Mouse (Mus musculus) liver, embryonic 14.5 days (tissue): ENCODE measurements at regions not wholly inside any gene's neighbourhood (a gene's known extent, or its start where the extent isn't known, plus 50 kb on each side); places are given as distances from the start of the nearest gene placed in this dataset.

Source experiments
- CTCF ChIP-seq: IDR thresholded peaks from 2 replicates; pipeline ENCODE4 v1.5.1; 2016; ENCODE audit warnings: antibody characterized with exemption, low read depth, control low read depth
- EP300 ChIP-seq: IDR thresholded peaks from 2 replicates; pipeline ENCODE4 v1.6.1; 2016; ENCODE audit warnings: antibody characterized with exemption, low read depth

DNA sequence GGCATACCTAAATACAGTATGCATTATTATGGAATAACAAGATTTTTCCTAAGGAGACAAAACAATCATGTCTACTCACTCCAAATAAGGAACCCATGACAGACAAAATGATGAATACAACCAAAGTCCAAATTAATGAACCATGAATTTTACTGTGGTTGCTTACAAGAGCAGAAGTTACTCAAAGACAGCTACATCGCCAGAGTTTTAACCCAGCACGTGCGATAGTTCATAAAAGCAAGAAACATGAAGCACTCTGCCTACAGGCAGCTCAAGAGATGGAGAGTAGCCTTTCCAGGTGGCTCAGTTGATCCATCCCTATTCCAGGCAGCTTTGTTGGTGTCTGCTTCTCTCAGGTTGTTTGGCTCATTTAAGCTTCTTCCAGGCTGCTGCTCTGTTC, 176.8 kb downstream of the Olfr1505 start:
- TF ChIP-seq CTCF (no peak), EP300 (no peak)
